Mouse (Mus musculus) effector memory CD4-positive, alpha-beta T cell, adult 7 months (primary cell): ENCODE data around the gene Hspa13. TPM values are rescaled to one million over a fixed set of nuclear protein-coding genes. Genes with fewer than 3 reads are reported as not detected.

Experiments
- polyA plus RNA-seq: library from polyadenylated mRNA; unstranded; fragments of 100-300 nt; shearing (Covaris generic); gene quantifications from one replicate; pipeline ENCODE4 v1.2.1, GENCODE M21; 2017

The Hspa13 gene
- polyA plus RNA-seq, result 10.7 TPM

GRCm38 (mm10) chr16:75766388-75767249, at the start of gene Hspa13:
Gene Hspa13, minus strand, starts transcription at chr16:75767104.

Other genes starting within 250 kb of the Hspa13 start
- not detected for gene Lipi, start 181.0 kb downstream of the Hspa13 start, polyA plus RNA-seq
- 0.28 TPM for gene Rbm11, start 174.3 kb downstream of the Hspa13 start, polyA plus RNA-seq